ENCODE assay signal across 33 mouse cellular contexts in the genomic region with DNA sequence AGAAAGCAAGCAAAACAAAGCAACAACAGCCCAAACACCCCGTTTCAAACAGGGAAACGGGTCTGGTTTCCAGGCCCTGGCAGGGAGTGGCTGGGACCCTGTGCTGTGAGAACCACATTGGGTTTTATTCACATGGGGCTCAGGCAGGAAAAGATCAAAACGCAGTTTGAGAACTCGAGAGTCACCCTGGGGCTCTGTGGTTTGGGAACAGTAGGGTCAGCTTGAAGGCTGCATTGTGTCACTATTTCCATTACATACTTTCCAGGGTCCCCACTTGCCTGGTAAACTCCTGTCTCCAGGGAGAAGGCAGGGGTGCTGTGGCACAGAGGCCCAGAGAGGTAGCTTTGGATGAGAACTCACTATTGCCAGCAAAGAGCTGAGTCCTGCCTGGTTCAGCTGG. TPM values are rescaled to one million over a fixed set of nuclear protein-coding genes. Genes with fewer than 3 reads are reported as not detected.
DNase-seq lines count a peak whose midpoint lies in the region; ATAC-seq lines count a peak whose summit lies in the region.
"Had no signal": no experiment of that assay in that cellular context is flagged by ENCODE, and none has a peak within 500 bp of the region (broad histone marks: within the 10 kb centered on the region; RNA-seq: fewer than 3 reads in every experiment).

No protein-coding gene starts in this region.

- H3K4me3 ChIP-seq in embryonic facial prominence, embryonic 14.5 days (ENCODE audit: low read depth, low read length) = no peak overlapping the region
- H3K4me3 ChIP-seq in embryonic facial prominence, embryonic 10.5 days = no peak overlapping the region
- H3K4me3 ChIP-seq in heart, embryonic 13.5 days = no peak overlapping the region
- H3K4me3 ChIP-seq in brown adipose tissue, adult 24 weeks (ENCODE audit: insufficient read depth, low read depth, low read length) = no peak overlapping the region
- no peak overlapping the region for H3K4me3 ChIP-seq in forebrain, embryonic 13.5 days
- H3K4me3 ChIP-seq: embryonic facial prominence, embryonic 13.5 days; forebrain, embryonic 10.5 days; hindbrain, embryonic 10.5 days; hindbrain, embryonic 13.5 days; intestine, embryonic 15.5 days had no signal

- H3K36me3 ChIP-seq in embryonic facial prominence, embryonic 14.5 days (ENCODE audit: control insufficient read depth, insufficient read depth, low read length) = no peaks in the 10 kb centered on the region
- no peaks in the 10 kb centered on the region for H3K36me3 ChIP-seq in embryonic facial prominence, embryonic 10.5 days (replicated peaks)
- no peaks in the 10 kb centered on the region for H3K36me3 ChIP-seq in heart, embryonic 13.5 days
- H3K36me3 ChIP-seq in forebrain, embryonic 13.5 days (ENCODE audit: poor library complexity, severe bottlenecking) = no peaks in the 10 kb centered on the region
- H3K36me3 ChIP-seq: embryonic facial prominence, embryonic 13.5 days; forebrain, embryonic 10.5 days; hindbrain, embryonic 10.5 days; hindbrain, embryonic 13.5 days; intestine, embryonic 15.5 days had no signal

- no peak overlapping the region for H3K4me2 ChIP-seq in embryonic facial prominence, embryonic 14.5 days (ENCODE audit: low read depth, low read length)
- no peak overlapping the region for H3K4me2 ChIP-seq in heart, embryonic 13.5 days
- H3K4me2 ChIP-seq in forebrain, embryonic 13.5 days = no peak overlapping the region
- H3K4me2 ChIP-seq: embryonic facial prominence, embryonic 13.5 days; heart, embryonic 11.5 days; hindbrain, embryonic 13.5 days; intestine, embryonic 15.5 days had no signal

- no peak for DNase-seq in embryonic facial prominence, embryonic 14.5 days (ENCODE audit: low spot score)
- no peak for DNase-seq in embryonic facial prominence, embryonic 10.5 days (ENCODE audit: low spot score)
- no peak for DNase-seq in heart, adult 8-10 months (ENCODE audit: low spot score)
- peak; percentile 9 for DNase-seq in 416B (ENCODE audit: low read depth)
- DNase-seq: adrenal gland, adult 8-10 months; adrenal gland, postnatal 36 days; B cell, adult 2 months; cerebellum, adult 11 months; cerebellum, adult 2 months; cerebellum, adult 9-11 months; cerebellum, postnatal 25 days; forebrain, postnatal 0 days; gastrocnemius, postnatal 36 days; kidney, adult 11 months; kidney, adult 8-10 months had no signal

- 0 out of 2 replicates have a peak overlapping the region, but pooled peaks have one; percentile 16 for H3K9ac ChIP-seq in embryonic facial prominence, embryonic 14.5 days (ENCODE audit: low read depth, low read length)
- 0 out of 2 replicates have a peak overlapping the region, but pooled peaks have one; percentile 2 for H3K9ac ChIP-seq in heart, embryonic 13.5 days
- H3K9ac ChIP-seq in forebrain, embryonic 13.5 days = no peak overlapping the region
- H3K9ac ChIP-seq: embryonic facial prominence, embryonic 13.5 days; forebrain, postnatal 0 days; hindbrain, embryonic 13.5 days; intestine, embryonic 15.5 days had no signal

- no peaks in the 10 kb centered on the region; the same call in 1 of the 2 replicates for H3K27me3 ChIP-seq in embryonic facial prominence, embryonic 14.5 days (replicated peaks; ENCODE audit: control insufficient read depth, insufficient read depth, low read length)
- 0 out of 2 replicates have a peak, but pooled peaks cover 9% of the 10 kb centered on the region for H3K27me3 ChIP-seq in embryonic facial prominence, embryonic 10.5 days (replicated peaks; ENCODE audit: low read depth, poor library complexity, severe bottlenecking)
- no peaks in the 10 kb centered on the region for H3K27me3 ChIP-seq in heart, embryonic 13.5 days (replicated peaks)
- H3K27me3 ChIP-seq in forebrain, embryonic 13.5 days = 0 out of 2 replicates have a peak, but pooled peaks cover 2% of the 10 kb centered on the region
- H3K27me3 ChIP-seq: embryonic facial prominence, embryonic 13.5 days; intestine, embryonic 15.5 days had no signal

- H3K9me3 ChIP-seq in embryonic facial prominence, embryonic 14.5 days (ENCODE audit: control insufficient read depth, low read length) = no peaks in the 10 kb centered on the region
- H3K9me3 ChIP-seq in embryonic facial prominence, embryonic 10.5 days = no peaks in the 10 kb centered on the region; the same call in 1 of the 2 replicates
- H3K9me3 ChIP-seq in heart, embryonic 13.5 days = no peaks in the 10 kb centered on the region
- no peaks in the 10 kb centered on the region for H3K9me3 ChIP-seq in forebrain, embryonic 13.5 days (replicated peaks)
- H3K9me3 ChIP-seq: embryonic facial prominence, embryonic 13.5 days; hindbrain, embryonic 10.5 days; hindbrain, embryonic 13.5 days; intestine, embryonic 15.5 days had no signal

- no peak overlapping the region for H3K27ac ChIP-seq in embryonic facial prominence, embryonic 14.5 days (replicated peaks; ENCODE audit: low read depth, low read length)
- H3K27ac ChIP-seq in embryonic facial prominence, embryonic 10.5 days (replicated peaks) = no peak overlapping the region
- no peak overlapping the region for H3K27ac ChIP-seq in heart, embryonic 13.5 days (replicated peaks)
- 0 out of 2 replicates have a peak overlapping the region, but pooled peaks have one; percentile 0 for H3K27ac ChIP-seq in brown adipose tissue, adult 24 weeks (replicated peaks; ENCODE audit: low read depth, low read length)
- H3K27ac ChIP-seq in forebrain, embryonic 13.5 days = no peak overlapping the region
- H3K27ac ChIP-seq: embryonic facial prominence, embryonic 13.5 days; forebrain, embryonic 10.5 days; hindbrain, embryonic 10.5 days; hindbrain, embryonic 13.5 days; intestine, embryonic 15.5 days had no signal

- no peaks in the 10 kb centered on the region for H3K4me1 ChIP-seq in embryonic facial prominence, embryonic 14.5 days (ENCODE audit: control insufficient read depth, insufficient read depth, low read length)
- 0 out of 2 replicates have a peak, but pooled peaks cover 5% of the 10 kb centered on the region for H3K4me1 ChIP-seq in embryonic facial prominence, embryonic 10.5 days
- H3K4me1 ChIP-seq in heart, embryonic 13.5 days = peaks cover 17% of the 10 kb centered on the region; the same call in 1 of the 2 replicates
- H3K4me1 ChIP-seq in brown adipose tissue, adult 24 weeks (ENCODE audit: control insufficient read depth, insufficient read depth, insufficient read length, low read length) = no peaks in the 10 kb centered on the region
- no peaks in the 10 kb centered on the region for H3K4me1 ChIP-seq in forebrain, embryonic 13.5 days
- H3K4me1 ChIP-seq: forebrain, embryonic 10.5 days; hindbrain, embryonic 10.5 days; hindbrain, embryonic 13.5 days; intestine, embryonic 15.5 days had no signal

- ATAC-seq in embryonic facial prominence, embryonic 14.5 days (ENCODE audit: low read depth) = no peak
- no peak for ATAC-seq in heart, embryonic 13.5 days (ENCODE audit: extremely low read depth, insufficient number of reproducible peaks, low FRiP score, low TSS enrichment)
- ATAC-seq in forebrain, embryonic 13.5 days = no peak
- ATAC-seq: activated CD4-positive, CD25-positive, alpha-beta regulatory T cell, adult 4 months; forebrain, embryonic 14.5 days; forebrain, postnatal 0 days; hindbrain, embryonic 16.5 days; intestine, embryonic 15.5 days had no signal

- WGBS in embryonic facial prominence, embryonic 14.5 days = 28% methylated on average over 4 of the region's 4 CpGs
- 52% methylated on average over 4 of the region's 4 CpGs for WGBS in embryonic facial prominence, embryonic 10.5 days
- WGBS in heart, embryonic 13.5 days = 48% methylated on average over 4 of the region's 4 CpGs
- 70% methylated on average over 4 of the region's 4 CpGs for WGBS in forebrain, embryonic 13.5 days

RNA-seq across cellular contexts. Expression of a gene that starts 7.6 kb away (rescaled TPM):
- 46.0 and 49.6 TPM in 2 replicates for polyA plus RNA-seq in embryonic facial prominence, embryonic 14.5 days (2014; fragmentation: Nextera tagmentation; extraction: Ambion mirVana)
- polyA plus RNA-seq in embryonic facial prominence, embryonic 10.5 days (2016; fragmentation: Nextera tagmentation; extraction: Ambion mirVana) = 80.7 and 89.6 TPM in 2 replicates
- 46.5 and 50.3 TPM in 2 replicates for polyA plus RNA-seq in heart, embryonic 13.5 days (2015; fragmentation: Nextera tagmentation; extraction: Ambion mirVana)
- 10 to 100 TPM; 13.9 to 25.4 (median 20.5) TPM for total RNA-seq in heart, adult 8-10 months (2022)
- polyA plus RNA-seq in brown adipose tissue, adult 24 weeks (2012; ENCODE audit: insufficient read depth, insufficient read length, missing spikeins) = 4.6 and 5.0 TPM in 2 replicates
- 68.3 and 69.2 TPM in 2 replicates for polyA plus RNA-seq in forebrain, embryonic 13.5 days (2015; fragmentation: Nextera tagmentation; extraction: Ambion mirVana)
- total RNA-seq: common myeloid progenitor, adult 5-6 weeks; granulocyte monocyte progenitor cell, adult 5-6 weeks; MEL had no signal

RNA-seq across cellular contexts. Expression of a gene that starts 8.6 kb away (rescaled TPM):
- polyA plus RNA-seq in embryonic facial prominence, embryonic 14.5 days (2014; fragmentation: Nextera tagmentation; extraction: Ambion mirVana) = 0.79 and 1.3 TPM in 2 replicates
- not detected in 2 replicates for polyA plus RNA-seq in embryonic facial prominence, embryonic 10.5 days (2016; fragmentation: Nextera tagmentation; extraction: Ambion mirVana)
- polyA plus RNA-seq in heart, embryonic 13.5 days (2015; fragmentation: Nextera tagmentation; extraction: Ambion mirVana) = not detected in 2 replicates
- total RNA-seq in heart, adult 8-10 months (2022) = 10 to 100 TPM in 2 of 4 experiments, 1 to 10 TPM in 2; 6.3 to 15.9 (median 10.3) TPM
- polyA plus RNA-seq in brown adipose tissue, adult 24 weeks (2012; ENCODE audit: insufficient read depth, insufficient read length, missing spikeins) = 8.1 and 20.1 TPM in 2 replicates
- 1.2 and 2.0 TPM in 2 replicates for polyA plus RNA-seq in forebrain, embryonic 13.5 days (2015; fragmentation: Nextera tagmentation; extraction: Ambion mirVana)
- total RNA-seq: common myeloid progenitor, adult 5-6 weeks; granulocyte monocyte progenitor cell, adult 5-6 weeks; MEL had no signal
- polyA plus RNA-seq: activated CD4-positive, CD25-positive, alpha-beta regulatory T cell, adult 4 months; embryonic facial prominence, embryonic 13.5 days; forebrain, embryonic 10.5 days; heart, embryonic 11.5 days; hindbrain, embryonic 10.5 days had no signal

RNA-seq across cellular contexts. Expression of a gene that starts 53.7 kb away (rescaled TPM):
- 130 and 154 TPM in 2 replicates for polyA plus RNA-seq in embryonic facial prominence, embryonic 14.5 days (2014; fragmentation: Nextera tagmentation; extraction: Ambion mirVana)
- 347 and 348 TPM in 2 replicates for polyA plus RNA-seq in embryonic facial prominence, embryonic 10.5 days (2016; fragmentation: Nextera tagmentation; extraction: Ambion mirVana)
- polyA plus RNA-seq in heart, embryonic 13.5 days (2015; fragmentation: Nextera tagmentation; extraction: Ambion mirVana) = 119 and 125 TPM in 2 replicates
- total RNA-seq in heart, adult 8-10 months (2022) = 10 to 100 TPM; 33.4 to 37.9 (median 35.2) TPM
- 30.9 and 32.6 TPM in 2 replicates for polyA plus RNA-seq in brown adipose tissue, adult 24 weeks (2012; ENCODE audit: insufficient read depth, insufficient read length, missing spikeins)
- 199 and 235 TPM in 2 replicates for polyA plus RNA-seq in forebrain, embryonic 13.5 days (2015; fragmentation: Nextera tagmentation; extraction: Ambion mirVana)

RNA-seq across cellular contexts. Expression of a gene that starts 53.9 kb away (rescaled TPM):
- polyA plus RNA-seq in embryonic facial prominence, embryonic 14.5 days (2014; fragmentation: Nextera tagmentation; extraction: Ambion mirVana) = 1.0 and 2.3 TPM in 2 replicates
- polyA plus RNA-seq in embryonic facial prominence, embryonic 10.5 days (2016; fragmentation: Nextera tagmentation; extraction: Ambion mirVana) = 1.4 and 1.8 TPM in 2 replicates
- 0.71 and 0.88 TPM in 2 replicates for polyA plus RNA-seq in heart, embryonic 13.5 days (2015; fragmentation: Nextera tagmentation; extraction: Ambion mirVana)
- under 1 TPM in 3 of 4 experiments, not detected in 1; 0.30 to 0.35 (median 0.34) TPM for total RNA-seq in heart, adult 8-10 months (2022)
- polyA plus RNA-seq in brown adipose tissue, adult 24 weeks (2012; ENCODE audit: insufficient read depth, insufficient read length, missing spikeins) = not detected in 2 replicates
- 1.8 and 2.8 TPM in 2 replicates for polyA plus RNA-seq in forebrain, embryonic 13.5 days (2015; fragmentation: Nextera tagmentation; extraction: Ambion mirVana)
- total RNA-seq: common myeloid progenitor, adult 5-6 weeks; gastrocnemius, adult 8-10 months; gastrocnemius, postnatal 36 days; granulocyte monocyte progenitor cell, adult 5-6 weeks; heart, postnatal 25 days had no signal

RNA-seq across cellular contexts. Expression of a gene that starts 57.9 kb away (rescaled TPM):
- not detected in 2 replicates for polyA plus RNA-seq in embryonic facial prominence, embryonic 14.5 days (2014; fragmentation: Nextera tagmentation; extraction: Ambion mirVana)
- polyA plus RNA-seq in embryonic facial prominence, embryonic 10.5 days (2016; fragmentation: Nextera tagmentation; extraction: Ambion mirVana) = not detected in 2 replicates
- polyA plus RNA-seq in heart, embryonic 13.5 days (2015; fragmentation: Nextera tagmentation; extraction: Ambion mirVana) = not detected in 2 replicates
- not detected for total RNA-seq in heart, adult 8-10 months (2022)
- not detected in 2 replicates for polyA plus RNA-seq in brown adipose tissue, adult 24 weeks (2012; ENCODE audit: insufficient read depth, insufficient read length, missing spikeins)
- polyA plus RNA-seq in forebrain, embryonic 13.5 days (2015; fragmentation: Nextera tagmentation; extraction: Ambion mirVana) = not detected in 2 replicates
- total RNA-seq: adrenal gland, postnatal 36 days; common myeloid progenitor, adult 5-6 weeks; gastrocnemius, adult 8-10 months; gastrocnemius, postnatal 36 days; granulocyte monocyte progenitor cell, adult 5-6 weeks; heart, postnatal 25 days had no signal
- polyA plus RNA-seq: activated CD4-positive, CD25-positive, alpha-beta regulatory T cell, adult 4 months; cerebellum, adult 2 months; embryonic facial prominence, embryonic 13.5 days; forebrain, embryonic 14.5 days; forebrain, postnatal 0 days; heart, embryonic 11.5 days; heart, embryonic 16.5 days; hindbrain, embryonic 10.5 days; hindbrain, embryonic 13.5 days; hindbrain, embryonic 16.5 days; intestine, embryonic 15.5 days had no signal
